Mouse (Mus musculus): Measurements from ENCODE around the gene Plbd1.
A peak's percentile ranks its signal among the peaks of the same experiment; 100 is the strongest.

Gene Plbd1

GRCm38 (mm10) chr6:136650664-136651063 is 11.1 kb downstream of the Plbd1 start:
- no peak for DNase-seq (ENCODE audit: low spot score)

GRCm38 (mm10) chr6:136647455-136647861 is 14.3 kb downstream of the Plbd1 start:
- DNase-seq (ENCODE audit: low spot score) = no peak

GRCm38 (mm10) chr6:136646207-136646606 is 15.5 kb downstream of the Plbd1 start:
- no peak for DNase-seq (ENCODE audit: low spot score)

- DNase-seq (ENCODE audit: low spot score) = no peak
These were observed 16.0 kb downstream of the Plbd1 start for GRCm38 (mm10) chr6:136645754-136646153.

- no peak for DNase-seq (ENCODE audit: low spot score)
These were observed 17.6 kb downstream of the Plbd1 start for GRCm38 (mm10) chr6:136644171-136644570.

- no peak for DNase-seq (ENCODE audit: low spot score)
These were observed 26.7 kb downstream of the Plbd1 start for GRCm38 (mm10) chr6:136634982-136635381.

- DNase-seq (ENCODE audit: low spot score) = no peak
These were observed 28.0 kb downstream of the Plbd1 start for GRCm38 (mm10) chr6:136633719-136634118.

GRCm38 (mm10) chr6:136633154-136633553 is 28.6 kb downstream of the Plbd1 start:
- DNase-seq (ENCODE audit: low spot score) = no peak

- no peak for DNase-seq (ENCODE audit: low spot score)
These were observed 29.7 kb downstream of the Plbd1 start for GRCm38 (mm10) chr6:136631945-136632534.

- DNase-seq (ENCODE audit: low spot score) = no peak
These were observed 30.2 kb downstream of the Plbd1 start for GRCm38 (mm10) chr6:136631519-136631918.

GRCm38 (mm10) chr6:136629639-136630038 is 32.1 kb downstream of the Plbd1 start:
- no peak for DNase-seq (ENCODE audit: low spot score)

GRCm38 (mm10) chr6:136625421-136625820 is 36.3 kb downstream of the Plbd1 start:
- DNase-seq (ENCODE audit: low spot score) = no peak

- peak; percentile 90 for DNase-seq (ENCODE audit: low spot score)
These were observed 41.2 kb downstream of the Plbd1 start for GRCm38 (mm10) chr6:136620361-136621139.

GRCm38 (mm10) chr6:136614156-136614555 is 47.6 kb downstream of the Plbd1 start:
- DNase-seq (ENCODE audit: low spot score) = no peak

GRCm38 (mm10) chr6:136612312-136612711 is 49.4 kb downstream of the Plbd1 start:
- no peak for DNase-seq (ENCODE audit: low spot score)

- no peak for DNase-seq (ENCODE audit: low spot score)
These were observed 50.1 kb downstream of the Plbd1 start for GRCm38 (mm10) chr6:136611351-136612215.

GRCm38 (mm10) chr6:136602601-136603000 is 59.1 kb downstream of the Plbd1 start:
- no peak for DNase-seq (ENCODE audit: low spot score)

GRCm38 (mm10) chr6:136594541-136594940 is 67.2 kb downstream of the Plbd1 start:
- DNase-seq (ENCODE audit: low spot score) = no peak

- no peak for DNase-seq (ENCODE audit: low spot score)
These were observed 71.0 kb downstream of the Plbd1 start for GRCm38 (mm10) chr6:136590739-136591138.

GRCm38 (mm10) chr6:136566002-136566401 is 95.7 kb downstream of the Plbd1 start:
- DNase-seq (ENCODE audit: low spot score) = no peak

Measured in layer of hippocampus, adult 11-12 months (tissue).